Comparison of ENCODE assay signal across 15 mouse cellular contexts in the genomic region with DNA sequence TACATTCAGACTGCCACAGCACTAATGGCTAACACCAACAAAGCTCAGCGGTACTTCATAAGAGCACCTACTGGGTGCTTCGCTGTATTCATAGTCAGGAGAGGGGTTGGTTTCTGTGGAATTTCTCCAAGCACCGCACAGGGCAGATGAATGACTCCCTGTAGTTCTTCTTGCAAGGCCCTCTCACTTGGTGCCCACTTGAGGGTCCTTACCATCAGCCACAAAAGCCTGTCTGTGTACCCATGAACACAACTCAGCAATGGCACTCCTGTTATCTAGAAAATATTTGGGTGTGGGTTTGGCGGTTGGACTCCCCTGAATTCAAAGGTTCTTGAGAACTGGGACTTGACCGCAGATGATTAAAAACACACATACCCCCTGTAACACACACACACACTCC. TPM values are rescaled to one million over a fixed set of nuclear protein-coding genes. Genes with fewer than 3 reads are reported as not detected.
A peak's percentile ranks its signal among the peaks of the same experiment; 100 is the strongest.
DNase-seq lines count a peak whose midpoint lies in the region; ATAC-seq and TF ChIP-seq lines count a peak whose summit lies in the region.
"Had no signal": no experiment of that assay in that cellular context is flagged by ENCODE, and none has a peak within 500 bp of the region (broad histone marks: within the 10 kb centered on the region; RNA-seq: fewer than 3 reads in every experiment).

No protein-coding gene starts in this region.

- TF ChIP-seq POLR2A in lung, adult 2 months (IDR thresholded peaks at IDR 0.05; ENCODE audit: borderline replicate concordance, extremely low read depth, low read depth, low read length): no peak

- H3K9me3 ChIP-seq in heart, embryonic 13.5 days: no peaks in the 10 kb centered on the region
- H3K9me3 ChIP-seq in lung, embryonic 15.5 days: no peaks in the 10 kb centered on the region
- H3K9me3 ChIP-seq in forebrain, embryonic 15.5 days: no peaks in the 10 kb centered on the region
- H3K9me3 ChIP-seq: embryonic facial prominence, embryonic 15.5 days; forebrain, embryonic 10.5 days; hindbrain, embryonic 15.5 days had no signal

- no peaks in the 10 kb centered on the region for H3K27me3 ChIP-seq in heart, embryonic 13.5 days (replicated peaks)
- no peaks in the 10 kb centered on the region for H3K27me3 ChIP-seq in lung, embryonic 15.5 days
- H3K27me3 ChIP-seq in forebrain, embryonic 15.5 days: no peaks in the 10 kb centered on the region
- H3K27me3 ChIP-seq: embryonic facial prominence, embryonic 15.5 days; hindbrain, embryonic 15.5 days had no signal

- H3K4me1 ChIP-seq in heart, embryonic 13.5 days: peaks cover 20% of the 10 kb centered on the region
- peaks cover 4% of the 10 kb centered on the region for H3K4me1 ChIP-seq in lung, adult 2 months (ENCODE audit: control insufficient read depth, insufficient read depth, low read length)
- H3K4me1 ChIP-seq in lung, embryonic 15.5 days: peaks cover 15% of the 10 kb centered on the region
- H3K4me1 ChIP-seq in forebrain, embryonic 15.5 days: 0 out of 2 replicates have a peak, but pooled peaks cover 4% of the 10 kb centered on the region
- H3K4me1 ChIP-seq: embryonic facial prominence, embryonic 15.5 days; hindbrain, embryonic 15.5 days had no signal

- no peak overlapping the region for H3K4me2 ChIP-seq in heart, embryonic 13.5 days
- no peak overlapping the region for H3K4me2 ChIP-seq in lung, embryonic 15.5 days
- no peak overlapping the region for H3K4me2 ChIP-seq in forebrain, embryonic 15.5 days (replicated peaks)
- H3K4me2 ChIP-seq: embryonic facial prominence, embryonic 15.5 days; hindbrain, embryonic 15.5 days had no signal

- ATAC-seq in heart, embryonic 13.5 days (ENCODE audit: extremely low read depth, insufficient number of reproducible peaks, low FRiP score, low TSS enrichment): no peak
- peak; percentile 68 for ATAC-seq in lung, embryonic 15.5 days (ENCODE audit: borderline replicate concordance, extremely low read depth, low FRiP score, low TSS enrichment)
- no peak for ATAC-seq in forebrain, embryonic 15.5 days (replicated peaks)

- TF ChIP-seq CTCF in lung, adult 2 months (IDR thresholded peaks at IDR 0.05; ENCODE audit: insufficient read depth, low read length): no peak

- H3K27ac ChIP-seq in heart, embryonic 13.5 days (replicated peaks): peak overlapping the region; percentile 77
- peak overlapping the region; percentile 80; the same call in 1 of the 2 replicates for H3K27ac ChIP-seq in lung, embryonic 15.5 days
- no peak overlapping the region for H3K27ac ChIP-seq in forebrain, embryonic 15.5 days (replicated peaks)
- H3K27ac ChIP-seq: embryonic facial prominence, embryonic 15.5 days; hindbrain, embryonic 15.5 days had no signal

- H3K9ac ChIP-seq in heart, embryonic 13.5 days: no peak overlapping the region
- H3K9ac ChIP-seq in lung, embryonic 15.5 days: no peak overlapping the region
- no peak overlapping the region for H3K9ac ChIP-seq in forebrain, embryonic 15.5 days (replicated peaks)
- H3K9ac ChIP-seq: embryonic facial prominence, embryonic 15.5 days; hindbrain, embryonic 15.5 days had no signal

- H3K36me3 ChIP-seq in heart, embryonic 13.5 days: no peaks in the 10 kb centered on the region
- no peaks in the 10 kb centered on the region for H3K36me3 ChIP-seq in lung, embryonic 15.5 days
- no peaks in the 10 kb centered on the region for H3K36me3 ChIP-seq in forebrain, embryonic 15.5 days
- H3K36me3 ChIP-seq: embryonic facial prominence, embryonic 15.5 days; forebrain, embryonic 10.5 days; hindbrain, embryonic 15.5 days had no signal

- no peak for DNase-seq in heart, postnatal 36 days
- peak; percentile 7 for DNase-seq in lung, adult 2 months
- no peak for DNase-seq in lung, postnatal 14 days
- DNase-seq in lung, postnatal 36 days: peak; percentile 11
- DNase-seq in cerebellum, postnatal 10 days: no peak
- DNase-seq: gastrocnemius, postnatal 36 days had no signal

- WGBS in heart, embryonic 13.5 days: 69% methylated on average over 5 of the region's 5 CpGs
- WGBS in lung, adult 2 months: 78% methylated on average over 5 of the region's 5 CpGs
- WGBS in lung, embryonic 15.5 days: 73% methylated on average over 5 of the region's 5 CpGs
- 93% methylated on average over 5 of the region's 5 CpGs for WGBS in forebrain, embryonic 15.5 days

- no peak overlapping the region for H3K4me3 ChIP-seq in heart, embryonic 13.5 days
- no peak overlapping the region for H3K4me3 ChIP-seq in lung, adult 2 months (replicated peaks; ENCODE audit: extremely low read depth, low read depth, low read length)
- no peak overlapping the region for H3K4me3 ChIP-seq in lung, embryonic 15.5 days
- no peak overlapping the region for H3K4me3 ChIP-seq in forebrain, embryonic 15.5 days
- H3K4me3 ChIP-seq: embryonic facial prominence, embryonic 15.5 days; erythroblast, embryonic 14.5 days; forebrain, embryonic 10.5 days; hindbrain, embryonic 15.5 days had no signal

- intact Hi-C loops in heart, postnatal 36 days (cut with DNase I): no loop called here

RNA-seq across cellular contexts. Expression of a gene that starts 53.5 kb away (rescaled TPM):
- 3.6 and 3.9 TPM in 2 replicates for polyA plus RNA-seq in heart, embryonic 13.5 days (2015; fragmentation: Nextera tagmentation; extraction: Ambion mirVana)
- 1 to 10 TPM; 5.7 to 6.9 TPM for total RNA-seq in heart, postnatal 36 days (2021)
- 11.5 and 12.0 TPM in 2 replicates for polyA plus RNA-seq in lung, adult 2 months (2012; rRNA removed)
- 8.4 and 8.9 TPM in 2 replicates for polyA plus RNA-seq in lung, embryonic 15.5 days (2015; fragmentation: Nextera tagmentation; extraction: Ambion mirVana)
- 6.0 and 6.4 TPM in 2 replicates for polyA plus RNA-seq in forebrain, embryonic 15.5 days (2015; fragmentation: Nextera tagmentation; extraction: Ambion mirVana)

RNA-seq across cellular contexts. Expression of a gene that starts 57.8 kb away (rescaled TPM):
- polyA plus RNA-seq in heart, embryonic 13.5 days (2015; fragmentation: Nextera tagmentation; extraction: Ambion mirVana): 0.48 and 0.51 TPM in 2 replicates
- total RNA-seq in heart, postnatal 36 days (2021): not detected
- 0.20 and 0.65 TPM in 2 replicates for polyA plus RNA-seq in lung, adult 2 months (2012; rRNA removed)
- 6.9 and 8.4 TPM in 2 replicates for polyA plus RNA-seq in lung, embryonic 15.5 days (2015; fragmentation: Nextera tagmentation; extraction: Ambion mirVana)
- polyA plus RNA-seq in forebrain, embryonic 15.5 days (2015; fragmentation: Nextera tagmentation; extraction: Ambion mirVana): 0.72 and 1.7 TPM in 2 replicates
- total RNA-seq: adrenal gland, adult 2 months; common myeloid progenitor, adult 5-6 weeks; gastrocnemius, postnatal 36 days had no signal
- polyA plus RNA-seq: erythroblast, embryonic 14.5 days had no signal

Comparison
In these comparisons a context has a peak if more than half of its experiments do, and no peak if none do; other contexts are left out.
1. DNase-seq: peak in lung, adult 2 months (single experiment) and lung, postnatal 36 days (single experiment); none in heart, postnatal 36 days (0 of 2), lung, postnatal 14 days (single experiment) and cerebellum, postnatal 10 days (0 of 2).